Mouse (Mus musculus): ENCODE data around the gene Hmgb4. TPM values are rescaled to one million over a fixed set of nuclear protein-coding genes. Genes with fewer than 3 reads are reported as not detected.

Hmgb4 gene
- total RNA-seq, 1 experiment from 2014 or later, result not detected

DNA sequence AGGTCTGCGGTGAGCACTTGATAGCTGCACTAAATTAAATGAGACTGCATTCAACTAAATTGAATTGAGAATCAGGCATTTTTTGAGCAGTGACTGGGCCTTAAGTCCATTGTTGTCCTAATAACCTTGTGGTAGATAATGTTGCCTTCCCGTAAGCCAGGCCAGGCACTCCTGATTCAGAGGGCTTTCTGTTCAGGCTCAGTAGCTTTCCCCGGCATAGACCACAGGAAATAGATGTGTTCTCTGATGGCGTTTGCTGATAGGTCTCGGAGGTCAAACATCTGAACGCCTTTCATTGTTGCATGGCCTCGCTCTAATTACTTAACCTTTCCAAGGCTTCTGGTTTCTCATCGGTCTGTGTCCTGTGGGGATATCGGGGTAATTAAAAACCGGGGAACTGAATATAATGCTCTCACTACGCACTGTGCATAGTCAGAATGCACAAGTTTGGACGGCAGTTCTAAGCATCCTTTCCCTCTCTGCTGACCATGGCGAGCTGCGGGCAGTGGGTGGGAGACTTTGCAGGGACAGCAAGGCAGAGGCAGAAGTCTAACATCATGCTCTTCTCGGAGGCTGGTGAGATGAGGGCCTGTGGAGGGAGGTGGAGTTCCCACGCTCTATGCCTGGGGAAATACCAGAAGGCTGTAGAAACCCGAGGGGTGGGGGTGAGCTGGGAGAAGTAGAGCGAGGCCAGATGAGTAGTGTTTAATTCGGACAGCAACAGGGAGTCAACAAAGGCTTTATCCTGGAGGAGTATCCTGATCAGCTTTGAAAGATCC lies 19.5 kb downstream of the Hmgb4 start:
- ATAC-seq (replicated peaks in 1 of 2; ENCODE audit: insufficient read depth in 1 of 2, low FRiP score in 2 of 2, low TSS enrichment in 1 of 2, low read depth in 1 of 2, poor library complexity in 2 of 2, severe bottlenecking in 2 of 2), result no peak

DNA sequence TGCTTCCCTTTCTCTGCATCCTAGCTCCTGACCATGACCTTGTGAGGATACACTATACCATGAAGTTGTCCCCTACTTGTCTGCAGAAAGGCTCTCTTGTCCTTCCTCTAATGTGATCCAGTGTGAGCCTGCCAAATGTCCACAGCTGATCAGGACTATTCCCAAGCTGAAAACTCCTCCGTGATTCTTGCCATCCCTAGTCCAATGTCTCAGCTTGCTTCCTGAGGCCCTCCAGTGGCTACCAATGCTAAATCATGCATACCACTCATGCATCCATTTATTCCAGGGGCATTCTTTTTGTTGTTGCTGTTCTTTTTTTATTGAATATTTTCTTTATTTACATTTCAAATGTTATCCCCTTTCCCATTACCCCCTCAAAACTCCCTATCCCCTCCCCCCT lies 21.6 kb downstream of the Hmgb4 start:
- ATAC-seq (replicated peaks in 1 of 2; ENCODE audit: insufficient read depth in 1 of 2, low FRiP score in 2 of 2, low TSS enrichment in 1 of 2, low read depth in 1 of 2, poor library complexity in 2 of 2, severe bottlenecking in 2 of 2), result no peak

DNA sequence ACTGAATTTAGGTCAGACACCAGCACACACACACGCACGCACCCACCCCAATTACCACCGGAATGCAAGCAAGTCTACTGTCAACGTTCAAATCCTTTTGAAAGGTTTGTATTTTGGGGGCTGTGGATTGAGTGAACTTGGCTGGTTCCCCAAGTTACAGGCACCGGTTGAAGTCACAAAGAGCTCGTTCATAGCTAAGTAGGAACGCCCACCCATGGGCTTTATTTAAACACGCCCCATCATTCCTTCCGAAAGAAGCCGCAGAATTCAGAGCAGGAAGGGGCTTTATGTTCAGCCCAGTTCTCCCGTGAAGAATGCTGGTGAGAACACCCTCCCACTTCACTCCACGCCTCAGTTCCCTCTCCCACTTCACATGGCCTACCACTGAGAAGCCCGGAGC lies 27.3 kb downstream of the Hmgb4 start:
- ATAC-seq (replicated peaks in 1 of 2; ENCODE audit: insufficient read depth in 1 of 2, low FRiP score in 2 of 2, low TSS enrichment in 1 of 2, low read depth in 1 of 2, poor library complexity in 2 of 2, severe bottlenecking in 2 of 2), result no peak

DNA sequence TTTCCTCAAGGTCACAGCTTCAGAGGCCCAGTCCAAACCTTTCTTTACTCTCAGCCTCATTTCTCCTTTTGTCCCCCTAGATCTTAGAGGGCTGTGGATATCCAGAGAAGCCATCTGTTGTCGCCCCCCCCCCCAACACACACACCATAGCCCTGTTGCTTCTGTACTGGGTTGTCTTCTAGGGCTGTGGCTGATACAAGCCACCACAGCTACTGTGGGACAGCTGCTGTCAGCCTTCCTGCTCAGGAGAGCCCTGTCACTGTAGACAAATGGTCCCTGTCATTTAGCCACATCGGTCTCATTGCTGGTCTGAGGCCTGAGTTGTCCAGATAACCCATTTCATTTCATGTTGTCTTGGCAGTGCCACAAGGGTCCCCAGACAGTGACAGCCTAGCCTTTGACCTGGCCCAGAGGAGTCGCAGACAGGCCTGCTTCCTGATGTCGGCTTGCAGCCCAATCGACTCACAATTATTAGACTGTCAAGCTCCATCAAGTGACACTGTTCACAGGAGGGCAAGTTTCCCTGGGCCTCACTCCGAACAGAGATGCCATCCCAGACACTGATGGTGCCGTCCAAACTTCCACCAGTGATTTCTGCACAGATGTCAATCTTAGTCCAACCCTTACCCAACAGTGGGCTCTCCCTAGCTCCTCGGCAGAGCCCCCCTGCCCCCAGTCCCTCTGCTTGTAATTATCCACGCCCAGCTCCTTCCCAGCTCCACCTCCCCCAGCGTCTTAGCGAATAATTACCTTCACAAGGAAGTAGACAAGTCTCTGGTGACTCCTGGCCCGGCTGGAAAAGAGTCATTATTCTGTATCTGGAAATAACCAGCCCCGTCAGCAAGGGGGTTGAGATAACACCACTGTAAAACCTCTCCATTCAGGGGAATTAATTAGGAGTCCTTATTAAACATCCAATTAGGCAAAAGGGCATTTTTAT lies 33.1 kb downstream of the Hmgb4 start:
- ATAC-seq (replicated peaks in 1 of 2; ENCODE audit: insufficient read depth in 1 of 2, low FRiP score in 2 of 2, low TSS enrichment in 1 of 2, low read depth in 1 of 2, poor library complexity in 2 of 2, severe bottlenecking in 2 of 2), result no peak

DNA sequence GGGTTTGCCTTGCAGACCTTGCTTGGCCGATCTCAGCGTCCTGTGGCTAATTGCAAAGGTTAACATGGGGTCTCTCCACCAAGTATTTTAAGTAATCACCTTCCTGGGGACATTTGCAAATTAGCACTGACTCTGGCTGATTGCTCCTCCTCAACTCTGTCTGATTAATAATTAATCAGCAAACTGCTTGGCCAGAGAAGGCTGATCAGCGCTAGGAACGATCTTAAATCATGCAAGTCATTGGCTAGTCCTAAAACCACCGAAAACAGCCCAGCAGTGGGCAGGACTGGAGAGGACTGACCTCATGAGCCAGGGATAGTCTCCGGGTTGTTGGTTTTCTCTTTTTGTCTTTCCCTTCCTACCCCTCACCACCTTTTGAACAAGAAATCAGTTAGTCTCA lies 36.3 kb downstream of the Hmgb4 start:
- no peak for ATAC-seq (replicated peaks in 1 of 2; ENCODE audit: insufficient read depth in 1 of 2, low FRiP score in 2 of 2, low TSS enrichment in 1 of 2, low read depth in 1 of 2, poor library complexity in 2 of 2, severe bottlenecking in 2 of 2)

DNA sequence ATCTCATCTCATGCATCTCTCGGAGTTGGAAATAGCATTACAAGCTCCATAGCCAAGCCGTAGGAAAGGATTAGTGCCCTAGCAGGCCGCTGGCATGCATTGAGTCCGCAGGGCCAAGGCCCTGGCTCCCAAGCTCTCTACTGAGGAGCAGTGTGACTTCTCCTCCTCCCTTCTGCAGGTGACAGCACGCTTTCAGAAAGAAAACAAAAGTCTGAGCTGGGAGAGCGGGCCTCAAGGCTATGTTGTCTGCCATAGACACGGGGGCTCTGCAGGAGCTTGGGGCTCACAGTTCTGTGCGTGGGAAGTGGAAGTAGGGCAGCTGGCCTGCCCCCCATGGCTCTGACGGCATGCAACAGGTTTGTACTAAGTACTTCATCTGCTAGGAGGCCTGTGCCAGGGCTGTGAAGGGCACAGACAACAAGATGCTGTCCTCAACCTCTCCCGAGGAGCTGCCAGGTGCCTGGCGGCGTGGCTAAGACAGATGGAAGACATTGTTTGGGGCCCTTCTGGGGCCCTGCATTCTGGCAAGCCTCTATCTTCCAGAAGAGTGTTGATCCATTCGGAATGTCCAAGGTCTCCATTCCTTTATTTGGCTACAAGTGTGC lies 42.7 kb downstream of the Hmgb4 start:
- no peak for ATAC-seq (replicated peaks in 1 of 2; ENCODE audit: insufficient read depth in 1 of 2, low FRiP score in 2 of 2, low TSS enrichment in 1 of 2, low read depth in 1 of 2, poor library complexity in 2 of 2, severe bottlenecking in 2 of 2)

Measured in hematopoietic stem cell, adult 5-6 weeks (primary cell).